Mouse (Mus musculus) heart, postnatal 0 days (tissue): Measurements from ENCODE around the gene Gbf1. TPM values are rescaled to one million over a fixed set of nuclear protein-coding genes. Genes with fewer than 3 reads are reported as not detected.

Experiments used
- ATAC-seq: fragments of 200-750 bp; cut with Nextera tagmentation; 2 replicates; pipeline ENCODE4 v1.8.0; 2017; ENCODE audit warnings: low read depth, moderate number of reproducible peaks, moderate library complexity; ENCODE audit not compliant: insufficient read depth
- DNase-seq: peaks from one replicate; pipeline ENCODE4 v3.0.0-alpha.2; 2016; ENCODE audit warnings: low spot score
- H3K27ac ChIP-seq: fragments of 300-500 bp; sonication (generic); 2 replicates; pipeline ENCODE4 v1.5.1; 2014; ENCODE audit warnings: low read depth, mild to moderate bottlenecking
- H3K27me3 ChIP-seq: fragments of 300-500 bp; sonication (generic); 2 replicates; pipeline ENCODE4 v1.6.1; 2014; ENCODE audit warnings: low read length, mixed read lengths; ENCODE audit not compliant: control insufficient read depth, insufficient read depth
- H3K36me3 ChIP-seq: fragments of 300-500 bp; sonication (generic); replicated peaks from 2 replicates; pipeline ENCODE4 v1.6.1; 2014; ENCODE audit warnings: low read length, mixed read lengths; ENCODE audit not compliant: control insufficient read depth, insufficient read depth
- H3K4me1 ChIP-seq: fragments of 300-500 bp; sonication (generic); 2 replicates; pipeline ENCODE4 v1.6.1; 2014; ENCODE audit warnings: antibody characterized with exemption; ENCODE audit not compliant: control insufficient read depth, insufficient read depth
- H3K4me2 ChIP-seq: fragments of 300-500 bp; sonication (generic); 2 replicates; pipeline ENCODE4 v1.6.1; 2014; ENCODE audit warnings: low read depth, mild to moderate bottlenecking, low read length, moderate library complexity
- H3K4me3 ChIP-seq: fragments of 300-500 bp; sonication (generic); 2 replicates; pipeline ENCODE4 v1.5.1; 2014; ENCODE audit warnings: low read depth, low read length
- H3K9ac ChIP-seq: fragments of 300-500 bp; sonication (generic); replicated peaks from 2 replicates; pipeline ENCODE4 v1.6.1; 2014; ENCODE audit warnings: low read depth, low read length, mixed read lengths
- H3K9me3 ChIP-seq: fragments of 300-500 bp; sonication (generic); replicated peaks from 2 replicates; pipeline ENCODE4 v1.6.1; 2016; ENCODE audit warnings: low read length; ENCODE audit not compliant: control insufficient read depth
- CTCF ChIP-seq: IDR thresholded peaks from 2 replicates; pipeline ENCODE4 v1.5.1; 2016; ENCODE audit warnings: antibody characterized with exemption, control low read depth, low read depth
- EP300 ChIP-seq: IDR thresholded peaks from 2 replicates; pipeline ENCODE4 v1.6.1; 2016; ENCODE audit warnings: antibody characterized with exemption, low read depth
- WGBS: fragments of 180-500 bp; shearing (Covaris S2); extraction: QIAGEN DNeasy Blood & Tissue Kit; methylation state at CpG from one replicate; pipeline ENCODE4 v1.1.7; 2014; 5-methylcytosine and 5-hydroxymethylcytosine counted together
- polyA plus RNA-seq: library from polyadenylated mRNA; unstranded; fragments of >200 nt; fragmentation: Nextera tagmentation; extraction: Ambion mirVana; gene quantifications from 2 replicates; pipeline ENCODE4 v1.2.1, GENCODE M21; 2015
- total RNA-seq: library from RNA; depleted of rRNA; stranded (reverse); fragments of >200 nt; gene quantifications from 2 replicates; pipeline ENCODE4 v1.2.3, GENCODE M21; 2014; ENCODE audit warnings: low replicate concordance; rRNA removed

The Gbf1 gene
- total and polyA plus RNA-seq, 2 experiments from 2014 or later, result 27.5 to 39.7 TPM

- DNase-seq, result no peak
Measured at GRCm38 (mm10) chr19:46330696-46331095, 178.4 kb downstream of the Gbf1 start.

GRCm38 (mm10) chr19:46331326-46331725 lies 179.0 kb downstream of the Gbf1 start:
- Histone ChIP-seq H3K9ac (no peak overlapping the region), H3K27ac (no peak overlapping the region), H3K27me3 (peaks cover 10% of the 10 kb centered on the region), H3K36me3 (peaks cover 20% of the 10 kb centered on the region), H3K9me3 (no peaks in the 10 kb centered on the region), H3K4me1 (peaks cover 10% of the 10 kb centered on the region), H3K4me2 (no peak overlapping the region), H3K4me3 (no peak overlapping the region)
- 90% methylated on average over 14 of the region's 14 CpGs for WGBS
- DNase-seq (no peak), ATAC-seq (no peak)
- TF ChIP-seq EP300 (no peak), CTCF (no peak)

More at GRCm38 (mm10) chr19:46330696-46331095, 178.4 kb downstream of the Gbf1 start:
- peaks cover 16% of the 10 kb centered on the region for H3K27me3 ChIP-seq
- H3K4me2 ChIP-seq, result no peak overlapping the region
- ATAC-seq, result no peak
- no peak overlapping the region for H3K9ac ChIP-seq
- H3K36me3 ChIP-seq, result peaks cover 20% of the 10 kb centered on the region
- H3K9me3 ChIP-seq, result no peaks in the 10 kb centered on the region
- TF ChIP-seq CTCF, result no peak
- no peak for TF ChIP-seq EP300
- H3K4me1 ChIP-seq, result peaks cover 10% of the 10 kb centered on the region
- H3K4me3 ChIP-seq, result no peak overlapping the region
- 90% methylated on average over 12 of the region's 12 CpGs for WGBS
- H3K27ac ChIP-seq, result no peak overlapping the region

GRCm38 (mm10) chr19:46331936-46332335 lies 179.6 kb downstream of the Gbf1 start:
- Histone ChIP-seq H3K9me3 (no peaks in the 10 kb centered on the region), H3K27me3 (peaks cover 4% of the 10 kb centered on the region), H3K27ac (no peak overlapping the region), H3K4me3 (no peak overlapping the region), H3K4me2 (no peak overlapping the region), H3K4me1 (peaks cover 10% of the 10 kb centered on the region), H3K36me3 (peaks cover 20% of the 10 kb centered on the region), H3K9ac (no peak overlapping the region)
- no peak for ATAC-seq
- no peak for DNase-seq
- WGBS, result 84% methylated on average over 3 of the region's 3 CpGs
- TF ChIP-seq EP300 (no peak), CTCF (no peak)

- no peak overlapping the region for H3K4me3 ChIP-seq
Measured at GRCm38 (mm10) chr19:46332721-46333339, 180.5 kb downstream of the Gbf1 start.

GRCm38 (mm10) chr19:46333906-46334305 lies 181.6 kb downstream of the Gbf1 start:
- no peak overlapping the region for H3K9ac ChIP-seq
- WGBS, result 79% methylated on average over 3 of the region's 3 CpGs
- H3K4me1 ChIP-seq, result peaks cover 14% of the 10 kb centered on the region
- no peak for ATAC-seq
- H3K4me3 ChIP-seq, result no peak overlapping the region
- no peak for TF ChIP-seq EP300
- no peak for TF ChIP-seq CTCF
- H3K9me3 ChIP-seq, result no peaks in the 10 kb centered on the region
- no peak overlapping the region for H3K27ac ChIP-seq
- H3K36me3 ChIP-seq, result peaks cover 20% of the 10 kb centered on the region
- no peak overlapping the region for H3K4me2 ChIP-seq
- DNase-seq, result no peak
- no peaks in the 10 kb centered on the region for H3K27me3 ChIP-seq

More at GRCm38 (mm10) chr19:46332721-46333339, 180.5 kb downstream of the Gbf1 start:
- H3K27ac ChIP-seq, result no peak overlapping the region
- no peak overlapping the region for H3K4me2 ChIP-seq
- no peak for DNase-seq
- H3K36me3 ChIP-seq, result peaks cover 20% of the 10 kb centered on the region
- no peaks in the 10 kb centered on the region for H3K9me3 ChIP-seq
- 75% methylated on average over 7 of the region's 7 CpGs for WGBS
- no peaks in the 10 kb centered on the region for H3K27me3 ChIP-seq
- no peak overlapping the region for H3K9ac ChIP-seq
- H3K4me1 ChIP-seq, result peaks cover 14% of the 10 kb centered on the region
- ATAC-seq, result no peak
- TF ChIP-seq CTCF (no peak), EP300 (no peak)

Other genes starting within 250 kb of the Gbf1 start
- 7.0 and 11.4 TPM in 2 replicates for gene Armh3, start 154.0 kb upstream of the Gbf1 start, total RNA-seq
- gene Armh3, start 154.0 kb upstream of the Gbf1 start, polyA plus RNA-seq, result 10.4 and 11.1 TPM in 2 replicates
- gene Hps6, start 149.0 kb upstream of the Gbf1 start, total RNA-seq, result 9.7 and 12.1 TPM in 2 replicates
- gene Hps6, start 149.0 kb upstream of the Gbf1 start, polyA plus RNA-seq, result 5.6 and 6.3 TPM in 2 replicates
- gene Pprc1, start 107.6 kb upstream of the Gbf1 start, total RNA-seq, result 6.3 and 6.8 TPM in 2 replicates
- 5.1 and 6.5 TPM in 2 replicates for gene Pprc1, start 107.6 kb upstream of the Gbf1 start, polyA plus RNA-seq
- 72.3 and 79.3 TPM in 2 replicates for gene Ldb1, start 107.3 kb upstream of the Gbf1 start, total RNA-seq
- gene Ldb1, start 107.3 kb upstream of the Gbf1 start, polyA plus RNA-seq, result 52.1 and 59.3 TPM in 2 replicates
- gene Nolc1, start 76.6 kb upstream of the Gbf1 start, total RNA-seq, result 11.0 and 19.7 TPM in 2 replicates
- 22.7 and 28.1 TPM in 2 replicates for gene Nolc1, start 76.6 kb upstream of the Gbf1 start, polyA plus RNA-seq
- not detected in 2 replicates for gene Elovl3, start 20.6 kb upstream of the Gbf1 start, total RNA-seq
- not detected in 2 replicates for gene Elovl3, start 20.6 kb upstream of the Gbf1 start, polyA plus RNA-seq
- gene Pitx3, start 4.2 kb upstream of the Gbf1 start, total RNA-seq, result not detected in 2 replicates
- not detected in 2 replicates for gene Pitx3, start 4.2 kb upstream of the Gbf1 start, polyA plus RNA-seq
- gene Nfkb2, start 151.8 kb downstream of the Gbf1 start, total RNA-seq, result 26.9 and 28.8 TPM in 2 replicates
- gene Nfkb2, start 151.8 kb downstream of the Gbf1 start, polyA plus RNA-seq, result 6.6 and 7.2 TPM in 2 replicates
- gene Psd, start 174.6 kb downstream of the Gbf1 start, total RNA-seq, result 0.97 and 13.4 TPM in 2 replicates
- gene Psd, start 174.6 kb downstream of the Gbf1 start, polyA plus RNA-seq, result 1.7 and 2.2 TPM in 2 replicates
- gene Fbxl15, start 175.7 kb downstream of the Gbf1 start, total RNA-seq, result 10.4 and 13.3 TPM in 2 replicates
- 11.5 and 12.2 TPM in 2 replicates for gene Fbxl15, start 175.7 kb downstream of the Gbf1 start, polyA plus RNA-seq
- gene Cuedc2, start 186.2 kb downstream of the Gbf1 start, total RNA-seq, result 91.7 and 114 TPM in 2 replicates
- gene Cuedc2, start 186.2 kb downstream of the Gbf1 start, polyA plus RNA-seq, result 129 and 136 TPM in 2 replicates
- 5.2 and 21.8 TPM in 2 replicates for gene Mfsd13a, start 188.6 kb downstream of the Gbf1 start, total RNA-seq
- 3.2 and 3.7 TPM in 2 replicates for gene Mfsd13a, start 188.6 kb downstream of the Gbf1 start, polyA plus RNA-seq
- 1.5 TPM in 1 of 2 replicates, not detected in the other for gene 2310034G01Rik, start 197.8 kb downstream of the Gbf1 start, total RNA-seq
- 1.1 and 1.3 TPM in 2 replicates for gene 2310034G01Rik, start 197.8 kb downstream of the Gbf1 start, polyA plus RNA-seq
- 153 and 173 TPM in 2 replicates for gene Actr1a, start 243.2 kb downstream of the Gbf1 start, total RNA-seq
- 115 and 118 TPM in 2 replicates for gene Actr1a, start 243.2 kb downstream of the Gbf1 start, polyA plus RNA-seq
- 10.4 and 11.0 TPM in 2 replicates for gene Sufu, start 244.4 kb downstream of the Gbf1 start, total RNA-seq
- 9.2 and 9.5 TPM in 2 replicates for gene Sufu, start 244.4 kb downstream of the Gbf1 start, polyA plus RNA-seq